11 mouse cellular contexts compared by ENCODE assay signal in genomic region chr7:87241139-87241538, GRCm38 (mm10). TPM values are rescaled to one million over a fixed set of nuclear protein-coding genes. Genes with fewer than 3 reads are reported as not detected.
"Had no signal": no experiment of that assay in that cellular context is flagged by ENCODE, and none has a peak within 500 bp of the region (broad histone marks: within the 10 kb centered on the region; RNA-seq: fewer than 3 reads in every experiment).

No protein-coding gene starts in this region.

- DNase-seq: kidney, postnatal 14 days; lung, embryonic 14.5 days; lung, postnatal 14 days; right cerebral cortex, adult 18-20 months; right cerebral cortex, postnatal 25 days; thymus, adult 18-20 months; thymus, postnatal 14 days had no signal

- H3K27me3 ChIP-seq: liver, embryonic 15.5 days; midbrain, embryonic 13.5 days; neural tube, embryonic 15.5 days had no signal

- ATAC-seq: midbrain, embryonic 13.5 days had no signal

RNA-seq across cellular contexts. Expression of gene Nox4, which starts 4.8 kb away (rescaled TPM):
- total RNA-seq: megakaryocyte-erythroid progenitor cell, adult 5-6 weeks had no signal
